Mouse (Mus musculus): ENCODE data around the gene Hdac9. TPM values are rescaled to one million over a fixed set of nuclear protein-coding genes. Genes with fewer than 3 reads are reported as not detected.
A peak's percentile ranks its signal among the peaks of the same experiment; 100 is the strongest.

Hdac9 gene
- polyA plus RNA-seq, 1 experiment from 2014 or later: 9.8 TPM

DNA sequence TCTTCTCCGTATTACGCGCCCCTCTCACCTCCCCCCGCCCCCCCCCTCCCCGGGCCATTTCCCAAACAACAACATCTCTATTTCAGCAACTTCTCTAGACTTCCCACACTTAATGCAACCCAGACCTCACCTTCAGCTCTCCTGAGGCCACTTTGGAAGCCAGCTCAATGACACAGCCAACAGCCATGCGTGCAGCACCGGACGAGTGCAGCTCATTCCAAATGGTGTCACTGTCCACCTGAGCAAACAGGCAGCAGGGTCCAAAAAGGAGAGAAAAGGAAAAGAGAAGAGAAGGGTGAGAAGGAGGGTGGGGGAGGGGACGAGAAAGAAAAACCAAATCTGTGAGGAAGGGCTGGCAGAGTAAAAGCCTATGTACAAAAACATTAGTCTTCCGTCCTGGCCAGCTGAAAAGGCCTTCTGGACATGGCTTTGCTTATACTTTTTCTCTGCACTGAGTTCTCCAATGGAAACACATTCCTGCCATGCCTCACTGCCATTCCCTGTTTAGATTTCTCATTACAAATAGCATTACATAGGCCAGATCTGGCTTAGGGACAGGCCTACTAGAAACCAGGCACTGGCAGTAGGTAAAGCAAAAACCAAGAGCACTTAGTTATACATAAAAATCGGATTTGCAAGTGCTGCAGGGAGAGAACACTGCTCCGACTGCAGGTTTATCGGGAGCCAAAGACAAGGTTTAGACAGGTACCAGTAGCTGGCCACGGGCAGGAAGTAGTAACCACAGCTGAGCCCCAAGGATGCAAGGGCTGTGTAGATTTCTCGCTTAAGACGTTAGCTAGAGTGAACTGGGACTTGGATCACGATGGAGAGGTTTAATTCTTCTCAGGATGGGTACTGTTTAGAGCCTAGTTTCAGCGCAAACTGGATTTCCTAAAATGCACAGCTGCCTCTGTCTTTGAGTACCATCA lies 668.4 kb downstream of the Hdac9 start:
- no peaks in the 10 kb centered on the region for H3K36me3 ChIP-seq (ENCODE audit: control insufficient read depth, insufficient read depth, low read length)
- 56% methylated on average over 18 of the region's 18 CpGs for WGBS
- ATAC-seq (ENCODE audit: low read depth): peak; percentile 57; the same call in 1 of the 2 replicates
- peak overlapping the region; percentile 59 for H3K27ac ChIP-seq (replicated peaks; ENCODE audit: low read depth, low read length)
- 0 out of 2 replicates have a peak overlapping the region, but pooled peaks have one; percentile 0 for H3K9ac ChIP-seq (ENCODE audit: low read depth, low read length)
- H3K4me3 ChIP-seq (ENCODE audit: low read depth, low read length): no peak overlapping the region
- peak; percentile 70 for DNase-seq (ENCODE audit: low spot score)
- peaks cover 7% of the 10 kb centered on the region; the same call in 1 of the 2 replicates for H3K4me1 ChIP-seq (ENCODE audit: control insufficient read depth, insufficient read depth, low read length)
- H3K9me3 ChIP-seq (ENCODE audit: control insufficient read depth, low read length): no peaks in the 10 kb centered on the region
- H3K27me3 ChIP-seq (replicated peaks; ENCODE audit: control insufficient read depth, insufficient read depth, low read length): no peaks in the 10 kb centered on the region
- H3K4me2 ChIP-seq (ENCODE audit: low read depth, low read length): peak overlapping the region; percentile 19; the same call in 1 of the 2 replicates

DNA sequence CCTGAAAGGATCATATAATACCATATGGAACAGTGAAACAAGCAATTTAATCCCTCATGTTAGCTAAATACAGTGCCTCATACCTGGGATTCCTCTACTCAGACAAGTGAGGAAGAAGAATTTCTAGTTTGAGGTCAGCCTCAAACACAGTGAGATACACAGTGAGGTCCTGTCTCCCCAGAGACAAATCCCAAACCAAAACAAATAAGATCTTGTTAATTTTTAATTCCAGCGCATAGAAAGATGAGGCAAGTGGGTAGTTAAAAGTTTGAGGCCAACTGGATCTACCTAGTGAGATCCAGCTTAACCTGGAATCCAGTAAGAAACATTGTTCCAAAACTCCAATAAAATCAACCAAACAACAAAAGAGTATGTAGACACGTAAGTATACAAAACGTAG lies 678.1 kb downstream of the Hdac9 start:
- no peak for DNase-seq (ENCODE audit: low spot score)
- Histone ChIP-seq H3K4me2 (ENCODE audit: low read depth, low read length) (no peak overlapping the region), H3K27me3 (replicated peaks; ENCODE audit: control insufficient read depth, insufficient read depth, low read length) (no peaks in the 10 kb centered on the region), H3K9me3 (ENCODE audit: control insufficient read depth, low read length) (no peaks in the 10 kb centered on the region), H3K27ac (replicated peaks; ENCODE audit: low read depth, low read length) (no peak overlapping the region), H3K4me3 (ENCODE audit: low read depth, low read length) (no peak overlapping the region), H3K9ac (ENCODE audit: low read depth, low read length) (no peak overlapping the region), H3K36me3 (ENCODE audit: control insufficient read depth, insufficient read depth, low read length) (no peaks in the 10 kb centered on the region), H3K4me1 (ENCODE audit: control insufficient read depth, insufficient read depth, low read length) (no peaks in the 10 kb centered on the region)
- no peak for ATAC-seq (ENCODE audit: low read depth)
- 89% methylated on average over 3 of the region's 3 CpGs for WGBS

GRCm38 (mm10) chr12:34231621-34232150 lies 685.2 kb downstream of the Hdac9 start:
- Histone ChIP-seq H3K4me3 (ENCODE audit: low read depth, low read length) (no peak overlapping the region), H3K27me3 (replicated peaks; ENCODE audit: control insufficient read depth, insufficient read depth, low read length) (no peaks in the 10 kb centered on the region), H3K9ac (ENCODE audit: low read depth, low read length) (no peak overlapping the region), H3K36me3 (ENCODE audit: control insufficient read depth, insufficient read depth, low read length) (no peaks in the 10 kb centered on the region), H3K4me2 (ENCODE audit: low read depth, low read length) (no peak overlapping the region), H3K9me3 (ENCODE audit: control insufficient read depth, low read length) (no peaks in the 10 kb centered on the region), H3K27ac (replicated peaks; ENCODE audit: low read depth, low read length) (peak overlapping the region; percentile 33; the same call in 1 of the 2 replicates), H3K4me1 (ENCODE audit: control insufficient read depth, insufficient read depth, low read length) (peaks cover 5% of the 10 kb centered on the region; the same call in 1 of the 2 replicates)
- 52% methylated on average over 4 of the region's 4 CpGs for WGBS
- peak; percentile 78 for DNase-seq (ENCODE audit: low spot score)
- ATAC-seq (ENCODE audit: low read depth): peak; percentile 74; the same call in 1 of the 2 replicates

GRCm38 (mm10) chr12:34224505-34224904 lies 692.4 kb downstream of the Hdac9 start:
- Histone ChIP-seq H3K4me3 (ENCODE audit: low read depth, low read length) (no peak overlapping the region), H3K27ac (replicated peaks; ENCODE audit: low read depth, low read length) (no peak overlapping the region), H3K4me1 (ENCODE audit: control insufficient read depth, insufficient read depth, low read length) (peaks cover 13% of the 10 kb centered on the region; the same call in 1 of the 2 replicates), H3K27me3 (replicated peaks; ENCODE audit: control insufficient read depth, insufficient read depth, low read length) (no peaks in the 10 kb centered on the region), H3K9ac (ENCODE audit: low read depth, low read length) (no peak overlapping the region), H3K4me2 (ENCODE audit: low read depth, low read length) (no peak overlapping the region), H3K36me3 (ENCODE audit: control insufficient read depth, insufficient read depth, low read length) (no peaks in the 10 kb centered on the region), H3K9me3 (ENCODE audit: control insufficient read depth, low read length) (no peaks in the 10 kb centered on the region)
- ATAC-seq (ENCODE audit: low read depth) (no peak), DNase-seq (ENCODE audit: low spot score) (peak; percentile 36)
- WGBS: 34% methylated on average over 2 of the region's 2 CpGs

DNA sequence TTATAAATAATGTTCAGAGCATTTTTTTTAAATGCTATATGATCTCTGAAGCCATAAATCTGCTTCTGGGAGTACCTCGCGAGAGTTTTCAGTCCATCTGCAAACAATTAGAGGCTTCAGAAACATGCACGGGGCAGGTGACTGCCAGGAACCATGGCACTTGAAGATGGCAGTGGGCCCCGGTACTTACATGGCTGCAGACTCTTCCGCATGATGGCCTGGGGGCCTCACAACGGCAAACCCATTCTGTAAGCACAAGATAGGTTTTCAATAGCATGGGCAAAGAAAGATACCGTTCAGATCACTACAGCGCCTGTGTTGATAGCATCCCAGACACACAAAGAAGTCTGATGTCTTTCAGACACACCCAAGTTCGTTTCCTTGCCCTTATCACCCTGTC lies 695.9 kb downstream of the Hdac9 start:
- no peak overlapping the region for H3K9ac ChIP-seq (ENCODE audit: low read depth, low read length)
- no peaks in the 10 kb centered on the region for H3K9me3 ChIP-seq (ENCODE audit: control insufficient read depth, low read length)
- H3K27ac ChIP-seq (replicated peaks; ENCODE audit: low read depth, low read length): peak overlapping the region; percentile 6; the same call in 1 of the 2 replicates
- H3K36me3 ChIP-seq (ENCODE audit: control insufficient read depth, insufficient read depth, low read length): no peaks in the 10 kb centered on the region
- 45% methylated on average over 9 of the region's 9 CpGs for WGBS
- H3K27me3 ChIP-seq (replicated peaks; ENCODE audit: control insufficient read depth, insufficient read depth, low read length): no peaks in the 10 kb centered on the region
- no peak overlapping the region for H3K4me2 ChIP-seq (ENCODE audit: low read depth, low read length)
- ATAC-seq (ENCODE audit: low read depth): no peak
- no peak overlapping the region for H3K4me3 ChIP-seq (ENCODE audit: low read depth, low read length)
- peaks cover 13% of the 10 kb centered on the region; the same call in 1 of the 2 replicates for H3K4me1 ChIP-seq (ENCODE audit: control insufficient read depth, insufficient read depth, low read length)
- DNase-seq (ENCODE audit: low spot score): peak; percentile 57

GRCm38 (mm10) chr12:34220051-34220926 lies 696.6 kb downstream of the Hdac9 start:
- 45% methylated on average over 9 of the region's 9 CpGs for WGBS
- H3K4me2 ChIP-seq (ENCODE audit: low read depth, low read length): no peak overlapping the region
- no peaks in the 10 kb centered on the region for H3K9me3 ChIP-seq (ENCODE audit: control insufficient read depth, low read length)
- H3K4me1 ChIP-seq (ENCODE audit: control insufficient read depth, insufficient read depth, low read length): peaks cover 20% of the 10 kb centered on the region; the same call in 1 of the 2 replicates
- DNase-seq (ENCODE audit: low spot score) (peak; percentile 20), ATAC-seq (ENCODE audit: low read depth) (no peak)
- no peaks in the 10 kb centered on the region for H3K27me3 ChIP-seq (replicated peaks; ENCODE audit: control insufficient read depth, insufficient read depth, low read length)
- no peaks in the 10 kb centered on the region for H3K36me3 ChIP-seq (ENCODE audit: control insufficient read depth, insufficient read depth, low read length)
- no peak overlapping the region for H3K9ac ChIP-seq (ENCODE audit: low read depth, low read length)
- no peak overlapping the region for H3K4me3 ChIP-seq (ENCODE audit: low read depth, low read length)
- H3K27ac ChIP-seq (replicated peaks; ENCODE audit: low read depth, low read length): peak overlapping the region; percentile 1; the same call in 1 of the 2 replicates

DNA sequence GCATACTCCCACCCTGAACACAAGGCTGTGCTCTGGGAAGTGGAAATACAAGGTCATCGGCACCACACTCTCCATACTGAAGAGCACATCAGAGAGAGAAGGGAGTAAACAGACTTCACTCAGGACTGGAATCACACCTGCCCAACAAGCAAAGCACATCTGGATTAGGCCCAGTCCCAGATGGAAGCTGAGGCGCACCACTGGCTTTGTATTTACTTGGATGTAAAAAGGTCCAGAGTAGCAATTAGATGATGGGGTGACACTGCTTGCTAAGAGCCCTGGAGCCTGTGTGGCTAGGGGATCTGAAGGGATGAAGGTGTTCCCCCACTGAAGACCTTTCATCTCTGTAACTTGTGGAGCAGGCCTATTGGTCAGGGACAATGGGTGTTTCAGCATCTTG lies 698.3 kb downstream of the Hdac9 start:
- H3K36me3 ChIP-seq (ENCODE audit: control insufficient read depth, insufficient read depth, low read length): no peaks in the 10 kb centered on the region
- no peak overlapping the region for H3K27ac ChIP-seq (replicated peaks; ENCODE audit: low read depth, low read length)
- WGBS: 84% methylated on average over 2 of the region's 2 CpGs
- peaks cover 21% of the 10 kb centered on the region; the same call in 1 of the 2 replicates for H3K4me1 ChIP-seq (ENCODE audit: control insufficient read depth, insufficient read depth, low read length)
- no peak overlapping the region for H3K4me3 ChIP-seq (ENCODE audit: low read depth, low read length)
- H3K27me3 ChIP-seq (replicated peaks; ENCODE audit: control insufficient read depth, insufficient read depth, low read length): no peaks in the 10 kb centered on the region
- ATAC-seq (ENCODE audit: low read depth) (no peak), DNase-seq (ENCODE audit: low spot score) (no peak)
- no peaks in the 10 kb centered on the region for H3K9me3 ChIP-seq (ENCODE audit: control insufficient read depth, low read length)
- H3K9ac ChIP-seq (ENCODE audit: low read depth, low read length): no peak overlapping the region
- H3K4me2 ChIP-seq (ENCODE audit: low read depth, low read length): no peak overlapping the region

Measured in embryonic facial prominence, embryonic 14.5 days (tissue).